Mouse (Mus musculus): ENCODE measurements at regions not wholly inside any gene's neighbourhood (a gene's known extent, or its start where the extent isn't known, plus 50 kb on each side); places are given as distances from the start of the nearest gene placed in this dataset.

- TF ChIP-seq POLR2A (IDR thresholded peaks at IDR 0.05; ENCODE audit: borderline replicate concordance, low read depth, low read length) (no peak), CTCF (IDR thresholded peaks at IDR 0.05; ENCODE audit: low read depth, low read length) (no peak)
These were observed 133.2 kb downstream of the Hmg20a start for GRCm38 (mm10) chr9:56551376-56552186.
